Mouse (Mus musculus): Measurements from ENCODE around the gene Col24a1.

DNA sequence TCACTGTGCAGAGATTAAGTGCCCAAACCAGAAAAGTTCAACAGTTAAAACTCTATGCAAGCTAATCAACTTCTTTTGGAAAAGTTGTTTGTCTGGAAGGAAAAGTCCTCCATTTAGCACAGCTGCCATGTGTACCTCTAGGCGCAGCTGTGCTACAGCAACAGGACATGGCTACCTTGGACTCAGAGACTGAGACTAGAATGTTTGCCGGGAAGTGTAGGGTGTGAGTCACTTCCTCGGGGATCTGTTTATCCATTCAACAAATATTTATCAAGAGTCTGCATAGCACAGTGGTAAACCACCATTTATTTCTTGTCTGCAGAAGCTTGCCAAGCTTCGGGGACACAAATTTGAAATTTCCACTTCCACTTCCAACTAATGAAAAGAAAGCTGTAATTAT lies 178.8 kb downstream of the Col24a1 start:
- TF ChIP-seq POLR2A (IDR thresholded peaks at IDR 0.05; ENCODE audit: extremely low read depth, insufficient read depth, low read length) (no peak), CTCF (IDR thresholded peaks at IDR 0.05; ENCODE audit: extremely low read depth, insufficient read depth, low read length) (no peak)
